Mouse (Mus musculus) Patski (cell line): ENCODE measurements around the gene Dnajc22. TPM values are rescaled to one million over a fixed set of nuclear protein-coding genes. Genes with fewer than 3 reads are reported as not detected.

Experiments used
- ATAC-seq: fragments of 100-300 bp; one replicate; pipeline ENCODE4 v1.8.0; 2021
- CTCF ChIA-PET: fragments of 350-600 bp; sonication (Branson Sonifier 250); formaldehyde crosslinking; loops from one replicate; lab custom pipeline; 2022; ENCODE audit warnings: inconsistent platforms; lab: Charles Lee
- POLR2A ChIA-PET: fragments of 350-600 bp; sonication (Branson Sonifier 250); formaldehyde crosslinking; loops from one replicate; lab custom pipeline; 2022; ENCODE audit warnings: antibody characterized with exemption, inconsistent platforms; lab: Charles Lee
- DNase-seq: peaks from one replicate; pipeline ENCODE4 v3.0.0-alpha.2; 2011; ENCODE audit warnings: low read depth, low spot score
- H3K27me3 ChIP-seq: fragments of 371-371 bp; one replicate; pipeline ENCODE4 v1.5.1; 2021
- CTCF ChIP-seq: fragments of 100-300 bp; IDR thresholded peaks from one replicate; pipeline ENCODE4 v1.5.1; 2021
- in situ Hi-C: fragments of 300-500 bp; cut with MboI; formaldehyde crosslinking; loops from 3 replicates; pipeline ENCODE4 v1.11.1; 2018; ENCODE audit warnings: low pct_unique_long_range_greater_than_20kb, mixed read lengths
- polyA plus RNA-seq: library from polyadenylated mRNA; unstranded; gene quantifications from one replicate; pipeline ENCODE4 v1.2.3, GENCODE M21; 2021

The Dnajc22 gene
- polyA plus RNA-seq, 1 experiment from 2014 or later, result 1.9 TPM

DNA sequence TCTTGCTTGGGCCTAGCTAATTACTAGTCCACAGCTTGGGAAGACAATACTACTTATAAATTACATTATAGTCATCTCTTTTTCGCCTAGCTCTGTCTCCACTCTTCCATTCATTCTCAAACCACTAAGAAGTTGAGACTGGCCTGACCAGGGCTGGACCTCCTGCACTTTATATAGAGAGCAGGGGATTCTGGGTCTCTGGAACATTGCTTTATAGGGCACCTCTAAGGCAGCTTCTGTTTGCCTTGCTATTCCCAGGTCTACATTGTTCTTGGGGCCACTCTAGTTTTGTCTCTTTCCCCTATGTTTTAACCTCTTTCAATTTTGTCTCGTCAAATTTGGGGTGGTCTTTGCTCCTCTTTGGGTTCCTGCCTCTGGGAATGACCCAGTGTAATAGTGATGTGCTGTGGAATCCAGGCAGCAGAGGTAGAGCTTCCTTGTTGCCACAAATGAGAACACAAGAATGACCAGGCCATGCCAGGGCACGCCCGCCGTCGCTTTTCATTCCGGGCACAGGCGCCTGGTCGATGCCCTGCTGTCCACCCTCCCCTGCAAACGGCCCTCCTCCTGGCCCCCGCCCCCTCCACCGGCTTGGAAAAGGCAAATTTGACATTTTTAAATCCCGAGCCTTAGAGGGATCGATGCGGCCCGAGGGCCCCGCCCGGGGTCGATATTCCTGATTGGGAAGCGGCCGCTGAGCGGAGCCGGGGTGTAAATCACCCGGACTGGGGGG, 3.3 kb downstream of the Dnajc22 start:
- H3K27me3 ChIP-seq, result no peaks in the 10 kb centered on the region
- DNase-seq (no peak), ATAC-seq (no peak)
- ChIA-PET POLR2A (interaction anchor here (1.1 kb wide), 1 partner anchor 22 kb away, joined by 4 read pairs; the partner anchor contains the start of gene Troap), CTCF (interaction anchor here (1.6 kb wide), 1 partner anchor 17 kb away, joined by 3 read pairs; no protein-coding TSS in a partner anchor)
- in situ Hi-C loops, result loop anchor here (5.0 kb wide), 1 partner anchor 94 kb away; no protein-coding TSS in a partner anchor
- TF ChIP-seq CTCF, result no peak

DNA sequence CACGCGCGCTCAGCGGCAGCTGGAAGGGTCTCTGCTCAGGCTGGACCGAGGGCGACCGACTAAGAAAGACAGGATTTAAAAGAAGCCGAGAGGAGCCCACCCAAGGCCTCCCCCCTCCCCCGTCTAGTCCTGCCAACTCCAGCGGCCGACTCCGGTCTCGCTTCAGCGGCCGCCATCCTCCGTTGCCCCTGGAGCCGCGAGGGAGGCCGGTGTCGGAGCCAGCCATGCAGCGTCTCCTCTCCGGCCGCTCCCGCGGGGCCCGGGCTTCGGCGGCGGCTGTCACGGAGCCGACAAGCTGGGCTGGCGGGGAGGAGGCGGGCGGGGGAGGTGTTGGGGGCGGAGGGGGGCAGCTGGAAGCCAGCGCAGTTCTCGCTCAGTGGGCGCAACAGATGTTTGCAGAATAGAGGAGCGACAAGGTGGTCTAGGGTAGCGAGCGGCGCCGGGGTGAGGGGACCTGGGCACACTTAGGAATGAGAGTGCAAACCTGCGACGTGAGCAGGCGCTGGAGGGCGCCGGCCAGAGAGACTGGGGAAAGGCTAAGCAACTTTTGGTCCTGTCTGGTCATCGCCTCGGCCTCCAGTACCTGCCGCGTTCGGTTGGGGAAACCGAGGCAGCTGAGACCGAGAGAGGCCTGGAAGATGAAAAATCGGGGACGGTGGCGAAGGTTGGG, 4.0 kb downstream of the Dnajc22 start:
- no peak for ATAC-seq
- no peaks in the 10 kb centered on the region for H3K27me3 ChIP-seq
- ChIA-PET CTCF (no interaction called here), POLR2A (interaction anchor here (1.1 kb wide), 1 partner anchor 22 kb away, joined by 4 read pairs; the partner anchor contains the start of gene Troap)
- in situ Hi-C loops, result loop anchor here (5.0 kb wide), 1 partner anchor 95 kb away; no protein-coding TSS in a partner anchor
- DNase-seq, result no peak
- TF ChIP-seq CTCF, result no peak

DNA sequence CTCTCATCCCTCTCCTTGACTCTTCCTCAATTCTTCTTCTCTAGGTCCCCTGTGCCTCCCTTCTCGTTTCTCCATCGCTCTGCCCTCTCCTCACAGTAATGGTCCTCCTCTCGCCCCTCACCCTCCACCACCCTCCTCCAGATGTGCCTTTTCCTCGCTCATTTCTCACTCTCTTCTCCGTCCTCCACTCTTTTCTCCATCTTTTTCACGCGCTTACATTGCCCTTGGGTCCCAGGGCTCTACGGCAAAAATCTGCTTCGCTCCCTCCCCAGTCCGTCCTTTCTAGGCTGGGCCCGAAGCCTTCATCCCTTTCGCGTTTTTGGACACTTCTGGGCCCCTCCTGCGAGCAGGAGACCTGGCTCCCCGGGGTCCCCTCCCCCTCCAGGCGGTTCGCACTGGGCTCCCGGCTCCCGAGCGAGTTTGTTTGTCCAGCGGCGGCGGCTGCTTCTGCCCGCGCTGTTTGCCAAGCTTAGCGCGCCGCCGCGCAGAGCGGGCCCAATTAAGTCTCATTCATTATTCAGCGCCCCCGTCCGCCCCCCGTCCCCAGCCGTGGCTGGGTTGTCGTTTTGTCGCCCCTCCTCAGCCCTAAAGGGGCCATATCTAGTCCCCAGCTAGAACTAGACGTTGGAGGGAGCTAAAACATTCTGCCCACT, 5.0 kb downstream of the Dnajc22 start:
- ChIA-PET POLR2A (interaction anchor here (0.5 kb wide), 1 partner anchor 39 kb away, joined by 3 read pairs; no protein-coding TSS in a partner anchor), CTCF (interaction anchor here (0.7 to 3.5 kb wide), 8 partner anchors 10 to 71 kb away, joined by 3 to 18 read pairs (median 5); partner anchors contain the start of genes C1ql4, Prph and Troap)
- DNase-seq (no peak), ATAC-seq (no peak)
- TF ChIP-seq CTCF, result no peak
- in situ Hi-C loops, result loop anchor here (5.0 kb wide), 1 partner anchor 96 kb away; no protein-coding TSS in a partner anchor
- H3K27me3 ChIP-seq, result no peaks in the 10 kb centered on the region

DNA sequence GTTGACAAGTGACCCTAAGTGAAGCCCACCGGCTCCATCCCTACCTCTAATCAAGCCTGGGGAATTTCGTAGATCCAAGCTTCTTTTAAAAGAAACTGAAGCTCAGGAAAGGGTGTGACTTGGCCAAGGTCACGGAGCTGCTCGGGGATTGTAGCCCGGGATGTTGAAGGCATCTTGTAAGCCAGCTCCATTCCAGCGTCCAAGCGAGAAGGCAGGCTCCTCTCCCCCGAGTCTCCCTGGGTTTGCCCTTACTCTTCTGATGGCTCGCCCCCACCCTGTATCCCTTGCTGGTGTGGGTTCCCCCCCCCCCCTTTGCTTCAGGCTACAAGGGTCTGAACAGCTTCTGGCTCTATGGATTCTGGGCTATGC, 5.5 kb downstream of the Dnajc22 start:
- ChIA-PET POLR2A (interaction anchor here (0.5 to 0.6 kb wide), 2 partner anchors 38 to 227 kb away, joined by 3 read pairs; no protein-coding TSS in a partner anchor), CTCF (interaction anchor here (0.7 to 3.5 kb wide), 9 partner anchors 11 to 72 kb away, joined by 3 to 18 read pairs (median 5); partner anchors contain the start of genes C1ql4, Prph and Troap)
- H3K27me3 ChIP-seq, result no peaks in the 10 kb centered on the region
- no peak for ATAC-seq
- in situ Hi-C loops, result loop anchor here (5.0 kb wide), 1 partner anchor 96 kb away; no protein-coding TSS in a partner anchor
- no peak for DNase-seq
- TF ChIP-seq CTCF, result no peak

DNA sequence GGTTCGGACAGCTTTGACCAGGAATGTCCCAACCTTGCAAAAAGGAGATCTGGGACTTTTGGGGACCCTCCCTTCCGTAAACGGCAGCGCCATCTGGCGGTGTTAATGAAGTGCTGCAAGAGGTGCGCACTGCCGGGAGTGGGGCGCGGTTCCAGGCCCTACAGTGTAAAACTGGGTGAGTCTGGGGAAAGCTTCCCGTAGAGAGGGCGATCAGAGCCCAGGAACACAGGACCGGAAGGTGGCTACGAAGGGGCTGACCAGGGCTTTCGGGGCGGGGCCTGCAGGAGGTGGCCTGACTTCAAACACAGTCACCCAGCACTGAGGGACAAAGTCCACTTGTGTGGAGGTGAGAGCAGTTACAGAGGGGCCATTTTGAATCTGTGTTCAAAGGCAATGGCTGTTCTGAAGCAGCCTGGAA, 6.2 kb downstream of the Dnajc22 start:
- ATAC-seq (peak; percentile 13), DNase-seq (no peak)
- H3K27me3 ChIP-seq, result no peaks in the 10 kb centered on the region
- POLR2A ChIA-PET, result interaction anchor here (0.6 kb wide), 1 partner anchor 227 kb away, joined by 3 read pairs; no protein-coding TSS in a partner anchor
- no peak for TF ChIP-seq CTCF
- CTCF ChIA-PET, result interaction anchor here (0.9 to 3.5 kb wide), 7 partner anchors 11 to 72 kb away, joined by 3 to 18 read pairs (median 6); partner anchors contain the start of genes C1ql4 and Prph
- in situ Hi-C loops, result loop anchor here (5.0 kb wide), 1 partner anchor 97 kb away; no protein-coding TSS in a partner anchor

DNA sequence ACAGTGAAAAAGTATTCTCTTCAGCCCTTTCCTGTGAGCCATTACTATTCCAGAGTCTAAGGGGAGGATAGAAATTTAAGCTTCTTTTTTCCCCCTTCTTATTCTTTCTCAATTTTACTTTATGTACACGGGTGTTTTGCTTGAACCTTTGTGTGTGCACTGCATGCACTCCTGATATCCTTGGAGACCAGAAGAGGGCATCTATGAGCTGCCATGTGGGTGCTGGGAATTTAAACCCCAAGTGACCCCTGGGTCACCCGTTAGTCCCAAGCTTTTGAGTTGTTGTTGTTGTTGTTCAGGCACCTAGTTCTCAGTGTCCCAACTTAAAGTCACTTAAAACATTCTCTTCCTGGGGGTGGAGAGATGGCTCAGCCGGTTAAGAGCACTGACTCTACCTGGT, 7.0 kb downstream of the Dnajc22 start:
- no peak for ATAC-seq
- no peak for TF ChIP-seq CTCF
- in situ Hi-C loops, result loop anchor here (5.0 kb wide), 1 partner anchor 98 kb away; no protein-coding TSS in a partner anchor
- no peak for DNase-seq
- no peaks in the 10 kb centered on the region for H3K27me3 ChIP-seq
- POLR2A ChIA-PET, result no interaction called here
- CTCF ChIA-PET, result interaction anchor here (0.8 to 3.5 kb wide), 11 partner anchors 10 to 163 kb away, joined by 3 to 18 read pairs (median 3); no protein-coding TSS in a partner anchor

DNA sequence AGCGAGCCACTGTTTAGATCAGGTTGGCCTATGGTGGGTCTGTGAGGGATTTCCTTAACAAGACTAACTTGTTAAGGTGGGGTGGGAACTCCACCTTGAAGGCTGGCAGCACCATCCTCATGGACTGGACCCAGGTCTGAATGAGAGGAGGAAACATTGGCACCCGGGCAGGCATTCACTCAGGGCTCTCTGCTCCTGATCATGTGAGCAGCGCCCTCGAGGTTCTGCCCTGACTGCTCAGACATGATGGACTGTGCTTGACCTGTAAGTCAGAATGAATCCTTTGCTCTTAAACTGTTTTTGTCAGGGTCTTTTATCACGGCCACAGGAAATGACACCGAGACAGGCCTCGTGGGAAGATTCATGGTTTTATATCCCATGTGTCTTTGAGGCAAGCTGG, 12.3 kb downstream of the Dnajc22 start:
- DNase-seq, result no peak
- ChIA-PET POLR2A (no interaction called here), CTCF (no interaction called here)
- ATAC-seq, result no peak
- in situ Hi-C loops, result no loop called here
- no peak for TF ChIP-seq CTCF
- no peaks in the 10 kb centered on the region for H3K27me3 ChIP-seq

DNA sequence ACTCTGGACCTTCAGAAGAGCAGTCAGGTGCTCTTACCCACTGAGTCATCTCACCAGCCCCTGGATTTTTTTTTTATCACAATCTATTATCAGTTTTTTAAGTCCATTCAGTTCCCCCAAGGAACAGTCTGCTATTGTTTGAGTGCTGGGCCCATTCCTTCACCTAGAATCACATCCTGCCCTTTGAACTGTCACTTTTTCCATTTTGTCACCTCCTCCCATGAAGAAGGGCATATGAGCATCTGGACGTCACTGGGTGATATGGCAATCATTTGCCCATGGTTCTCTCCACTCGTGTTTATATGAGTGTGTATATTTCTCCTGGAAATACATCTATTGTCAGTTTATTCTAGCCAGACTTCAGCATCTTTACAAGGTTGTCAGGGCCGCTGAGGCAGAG, 14.9 kb downstream of the Dnajc22 start:
- no peak for DNase-seq
- in situ Hi-C loops, result no loop called here
- no peak for ATAC-seq
- ChIA-PET CTCF (no interaction called here), POLR2A (no interaction called here)
- no peak for TF ChIP-seq CTCF
- no peaks in the 10 kb centered on the region for H3K27me3 ChIP-seq

DNA sequence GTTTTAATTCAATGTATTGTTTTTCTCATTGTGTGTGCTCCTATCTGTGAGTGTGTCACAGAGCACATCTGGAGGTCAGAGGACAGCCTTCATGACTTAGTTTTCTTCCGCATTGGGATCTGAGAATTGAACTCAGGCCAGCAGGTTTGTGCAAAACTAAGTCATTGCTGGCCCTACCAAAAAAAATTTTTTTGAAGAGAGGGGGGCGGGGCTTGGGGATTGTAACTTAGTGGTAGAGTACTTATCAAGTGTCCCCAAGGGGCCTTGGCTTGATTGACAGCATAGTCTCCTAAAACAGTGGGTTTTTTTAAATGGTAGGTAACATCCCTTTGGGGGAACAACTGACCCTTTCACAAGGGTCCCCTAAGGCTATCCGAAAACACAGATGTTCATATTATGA, 18.2 kb downstream of the Dnajc22 start:
- POLR2A ChIA-PET, result no interaction called here
- ATAC-seq (no peak), DNase-seq (no peak)
- CTCF ChIA-PET, result no interaction called here
- in situ Hi-C loops, result loop anchor here (5.0 kb wide), 1 partner anchor 64 kb away; no protein-coding TSS in a partner anchor
- H3K27me3 ChIP-seq, result no peaks in the 10 kb centered on the region
- no peak for TF ChIP-seq CTCF

DNA sequence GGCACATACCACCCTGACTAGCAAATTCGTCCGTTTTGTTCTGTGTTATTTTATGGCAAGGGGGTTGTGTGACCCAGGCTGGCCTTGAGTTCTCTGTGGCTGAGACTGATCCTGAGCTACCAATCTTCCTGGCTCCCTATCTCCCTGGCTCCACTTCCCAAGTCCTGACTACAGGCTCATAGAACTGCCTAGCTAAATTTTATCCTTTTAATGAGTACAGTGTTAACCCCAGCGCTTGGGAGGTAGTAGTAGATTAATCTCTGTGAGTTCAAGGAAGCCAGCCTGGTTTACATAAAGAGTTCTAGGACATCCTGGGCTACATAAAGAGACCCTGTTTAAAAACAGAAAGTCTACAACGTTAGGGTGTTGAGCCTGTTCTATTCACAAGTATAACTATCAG, 18.8 kb downstream of the Dnajc22 start:
- DNase-seq (no peak), ATAC-seq (no peak)
- in situ Hi-C loops, result loop anchor here (5.0 kb wide), 1 partner anchor 65 kb away; no protein-coding TSS in a partner anchor
- POLR2A ChIA-PET, result no interaction called here
- H3K27me3 ChIP-seq, result no peaks in the 10 kb centered on the region
- CTCF ChIA-PET, result no interaction called here
- no peak for TF ChIP-seq CTCF
